Mouse (Mus musculus) kidney, embryonic 14.5 days (tissue): ENCODE data around the gene Fam50b. TPM values are rescaled to one million over a fixed set of nuclear protein-coding genes. Genes with fewer than 3 reads are reported as not detected.

Experiments
- ATAC-seq: fragments of 200-750 bp; cut with Nextera tagmentation; 2 replicates; pipeline ENCODE4 v1.8.0; 2017; ENCODE audit warnings: moderate number of reproducible peaks, mild to moderate bottlenecking, moderate TSS enrichment, moderate library complexity; ENCODE audit not compliant: low FRiP score, low TSS enrichment
- H3K27ac ChIP-seq: fragments of 300-500 bp; sonication (generic); 2 replicates; pipeline ENCODE4 v1.5.1; 2014; ENCODE audit warnings: low read depth, mild to moderate bottlenecking, low read length, moderate library complexity, mixed read lengths
- H3K27me3 ChIP-seq: fragments of 300-500 bp; sonication (generic); 2 replicates; pipeline ENCODE4 v1.6.1; 2014; ENCODE audit warnings: mild to moderate bottlenecking, low read length; ENCODE audit not compliant: control insufficient read depth, insufficient read depth
- H3K36me3 ChIP-seq: fragments of 300-500 bp; sonication (generic); 2 replicates; pipeline ENCODE4 v1.6.1; 2014; ENCODE audit warnings: low read length, mixed read lengths; ENCODE audit not compliant: control insufficient read depth, insufficient read depth
- H3K4me1 ChIP-seq: fragments of 300-500 bp; sonication (generic); 2 replicates; pipeline ENCODE4 v1.6.1; 2014; ENCODE audit warnings: low read length, mixed read lengths; ENCODE audit not compliant: control insufficient read depth, insufficient read depth
- H3K4me2 ChIP-seq: fragments of 300-500 bp; sonication (generic); replicated peaks from 2 replicates; pipeline ENCODE4 v1.6.1; 2014; ENCODE audit warnings: low read depth, mild to moderate bottlenecking, low read length
- H3K4me3 ChIP-seq: fragments of 300-500 bp; sonication (generic); 2 replicates; pipeline ENCODE4 v1.5.1; 2014; ENCODE audit warnings: mild to moderate bottlenecking, low read length
- H3K9ac ChIP-seq: fragments of 300-500 bp; sonication (generic); 2 replicates; pipeline ENCODE4 v1.6.1; 2014; ENCODE audit warnings: low read depth, mild to moderate bottlenecking, low read length, moderate library complexity
- H3K9me3 ChIP-seq: fragments of 300-500 bp; sonication (generic); 2 replicates; pipeline ENCODE4 v1.6.1; 2016; ENCODE audit warnings: low read length; ENCODE audit not compliant: control insufficient read depth
- WGBS: fragments of 180-500 bp; shearing (Covaris S2); extraction: QIAGEN DNeasy Blood & Tissue Kit; methylation state at CpG from one replicate; pipeline ENCODE4 v1.1.7; 2014; 5-methylcytosine and 5-hydroxymethylcytosine counted together
- polyA plus RNA-seq: library from polyadenylated mRNA; unstranded; fragments of >200 nt; fragmentation: Nextera tagmentation; extraction: Ambion mirVana; gene quantifications from 2 replicates; pipeline ENCODE4 v1.2.1, GENCODE M21; 2014

Gene Fam50b
- polyA plus RNA-seq, 1 experiment from 2014 or later: not detected

- Histone ChIP-seq H3K4me1 (peaks cover 18% of the 10 kb centered on the region), H3K36me3 (no peaks in the 10 kb centered on the region), H3K4me3 (no peak overlapping the region), H3K27ac (no peak overlapping the region), H3K9ac (no peak overlapping the region), H3K4me2 (no peak overlapping the region), H3K9me3 (no peaks in the 10 kb centered on the region; the same call in 1 of the 2 replicates), H3K27me3 (no peaks in the 10 kb centered on the region)
- ATAC-seq: no peak
- WGBS: 91% methylated on average over 2 of the region's 2 CpGs
Measured at GRCm38 (mm10) chr13:34727060-34727459, 7.6 kb upstream of the Fam50b start.

- Histone ChIP-seq H3K27me3 (no peaks in the 10 kb centered on the region), H3K4me3 (no peak overlapping the region), H3K9ac (no peak overlapping the region), H3K36me3 (no peaks in the 10 kb centered on the region), H3K4me1 (peaks cover 9% of the 10 kb centered on the region; the same call in 1 of the 2 replicates), H3K4me2 (no peak overlapping the region), H3K27ac (no peak overlapping the region), H3K9me3 (no peaks in the 10 kb centered on the region; the same call in 1 of the 2 replicates)
- ATAC-seq: no peak
- WGBS: 87% methylated on average over 6 of the region's 6 CpGs
Measured at GRCm38 (mm10) chr13:34731551-34731950, 3.1 kb upstream of the Fam50b start.

- H3K27ac ChIP-seq: no peak overlapping the region
- no peaks in the 10 kb centered on the region for H3K36me3 ChIP-seq
- ATAC-seq: no peak
- no peak overlapping the region for H3K4me3 ChIP-seq
- H3K4me2 ChIP-seq: no peak overlapping the region
- no peaks in the 10 kb centered on the region; the same call in 1 of the 2 replicates for H3K9me3 ChIP-seq
- peaks cover 9% of the 10 kb centered on the region; the same call in 1 of the 2 replicates for H3K4me1 ChIP-seq
- WGBS: 64% methylated on average over 1 of the region's 1 CpGs
- no peaks in the 10 kb centered on the region for H3K27me3 ChIP-seq
- no peak overlapping the region for H3K9ac ChIP-seq
Measured at GRCm38 (mm10) chr13:34733780-34734179, 870 bp upstream of the Fam50b start.

GRCm38 (mm10) chr13:34737968-34738698, 3.5 kb downstream of the Fam50b start:
- no peaks in the 10 kb centered on the region for H3K9me3 ChIP-seq
- H3K27me3 ChIP-seq: no peaks in the 10 kb centered on the region
- ATAC-seq: no peak
- no peaks in the 10 kb centered on the region for H3K36me3 ChIP-seq
- no peak overlapping the region for H3K4me3 ChIP-seq
- H3K4me2 ChIP-seq: no peak overlapping the region
- no peak overlapping the region for H3K9ac ChIP-seq
- no peak overlapping the region for H3K27ac ChIP-seq
- peaks cover 9% of the 10 kb centered on the region; the same call in 1 of the 2 replicates for H3K4me1 ChIP-seq
- WGBS: 73% methylated on average over 7 of the region's 7 CpGs

- H3K9me3 ChIP-seq: no peaks in the 10 kb centered on the region
- H3K9ac ChIP-seq: no peak overlapping the region
- peaks cover 9% of the 10 kb centered on the region; the same call in 1 of the 2 replicates for H3K4me1 ChIP-seq
- no peaks in the 10 kb centered on the region for H3K27me3 ChIP-seq
- H3K4me3 ChIP-seq: no peak overlapping the region
- H3K36me3 ChIP-seq: no peaks in the 10 kb centered on the region
- no peak overlapping the region for H3K27ac ChIP-seq
- H3K4me2 ChIP-seq: no peak overlapping the region
- no peak for ATAC-seq
- WGBS: 88% methylated on average over 1 of the region's 1 CpGs
Measured at GRCm38 (mm10) chr13:34738699-34738973, 4.0 kb downstream of the Fam50b start.

GRCm38 (mm10) chr13:34739071-34739470, 4.4 kb downstream of the Fam50b start:
- 43% methylated on average over 3 of the region's 3 CpGs for WGBS
- ATAC-seq: no peak

GRCm38 (mm10) chr13:34741254-34741653, 6.6 kb downstream of the Fam50b start:
- no peak for ATAC-seq
- no peaks in the 10 kb centered on the region for H3K36me3 ChIP-seq
- no peak overlapping the region for H3K4me3 ChIP-seq
- no peak overlapping the region for H3K4me2 ChIP-seq
- 85% methylated on average over 9 of the region's 9 CpGs for WGBS
- no peak overlapping the region for H3K9ac ChIP-seq
- H3K9me3 ChIP-seq: no peaks in the 10 kb centered on the region
- no peak overlapping the region for H3K27ac ChIP-seq
- no peaks in the 10 kb centered on the region for H3K4me1 ChIP-seq
- no peaks in the 10 kb centered on the region for H3K27me3 ChIP-seq

More at GRCm38 (mm10) chr13:34739071-34739470, 4.4 kb downstream of the Fam50b start:
- no peak overlapping the region for H3K27ac ChIP-seq
- peaks cover 9% of the 10 kb centered on the region; the same call in 1 of the 2 replicates for H3K4me1 ChIP-seq
- H3K4me2 ChIP-seq: no peak overlapping the region
- no peaks in the 10 kb centered on the region for H3K9me3 ChIP-seq
- H3K9ac ChIP-seq: no peak overlapping the region
- H3K4me3 ChIP-seq: no peak overlapping the region
- H3K36me3 ChIP-seq: no peaks in the 10 kb centered on the region
- no peaks in the 10 kb centered on the region for H3K27me3 ChIP-seq

- Histone ChIP-seq H3K27me3 (no peaks in the 10 kb centered on the region), H3K36me3 (no peaks in the 10 kb centered on the region), H3K4me1 (no peaks in the 10 kb centered on the region), H3K4me3 (no peak overlapping the region), H3K4me2 (no peak overlapping the region), H3K9me3 (peaks cover 3% of the 10 kb centered on the region), H3K27ac (no peak overlapping the region), H3K9ac (no peak overlapping the region)
- no peak for ATAC-seq
- WGBS: 85% methylated on average over 3 of the region's 3 CpGs
Measured at GRCm38 (mm10) chr13:34741813-34742568, 7.3 kb downstream of the Fam50b start.

GRCm38 (mm10) chr13:34746811-34747210, 12.2 kb downstream of the Fam50b start:
- Histone ChIP-seq H3K27ac (no peak overlapping the region), H3K36me3 (no peaks in the 10 kb centered on the region), H3K27me3 (no peaks in the 10 kb centered on the region), H3K9me3 (peaks cover 6% of the 10 kb centered on the region), H3K4me2 (no peak overlapping the region), H3K4me3 (no peak overlapping the region), H3K4me1 (no peaks in the 10 kb centered on the region), H3K9ac (no peak overlapping the region)
- 93% methylated on average over 34 of the region's 34 CpGs for WGBS
- no peak for ATAC-seq
